Mouse (Mus musculus) embryonic facial prominence, embryonic 14.5 days (tissue): ENCODE measurements at regions not wholly inside any gene's neighbourhood (a gene's known extent, or its start where the extent isn't known, plus 50 kb on each side); places are given as distances from the start of the nearest gene placed in this dataset.

Source experiments
- ATAC-seq: fragments of 200-750 bp; cut with Nextera tagmentation; 2 replicates; pipeline ENCODE4 v1.8.0; 2017; ENCODE audit warnings: low read depth, moderate number of reproducible peaks, moderate TSS enrichment
- DNase-seq: peaks from one replicate; pipeline ENCODE4 v3.0.0-alpha.2; 2015; ENCODE audit warnings: low spot score
- H3K27ac ChIP-seq: fragments of 300-500 bp; sonication (generic); replicated peaks from 2 replicates; pipeline ENCODE4 v1.5.1; 2014; ENCODE audit warnings: low read depth, mild to moderate bottlenecking, low read length, moderate library complexity
- H3K27me3 ChIP-seq: fragments of 300-500 bp; sonication (generic); replicated peaks from 2 replicates; pipeline ENCODE4 v1.6.1; 2014; ENCODE audit warnings: low read length; ENCODE audit not compliant: control insufficient read depth, insufficient read depth
- H3K36me3 ChIP-seq: fragments of 300-500 bp; sonication (generic); 2 replicates; pipeline ENCODE4 v1.6.1; 2014; ENCODE audit warnings: low read length, mixed read lengths; ENCODE audit not compliant: control insufficient read depth, insufficient read depth
- H3K4me1 ChIP-seq: fragments of 300-500 bp; sonication (generic); 2 replicates; pipeline ENCODE4 v1.6.1; 2014; ENCODE audit warnings: antibody characterized with exemption, low read length; ENCODE audit not compliant: control insufficient read depth, insufficient read depth
- H3K4me2 ChIP-seq: fragments of 300-500 bp; sonication (generic); 2 replicates; pipeline ENCODE4 v1.6.1; 2014; ENCODE audit warnings: low read depth, mild to moderate bottlenecking, low read length, moderate library complexity, mixed read lengths
- H3K4me3 ChIP-seq: fragments of 300-500 bp; sonication (generic); 2 replicates; pipeline ENCODE4 v1.5.1; 2014; ENCODE audit warnings: low read depth, mild to moderate bottlenecking, low read length
- H3K9ac ChIP-seq: fragments of 300-500 bp; sonication (generic); 2 replicates; pipeline ENCODE4 v1.6.1; 2014; ENCODE audit warnings: low read depth, mild to moderate bottlenecking, low read length, moderate library complexity, mixed read lengths
- H3K9me3 ChIP-seq: fragments of 300-500 bp; sonication (generic); 2 replicates; pipeline ENCODE4 v1.6.1; 2016; ENCODE audit warnings: low read length; ENCODE audit not compliant: control insufficient read depth
- WGBS: fragments of 180-500 bp; shearing (Covaris S2); extraction: QIAGEN DNeasy Blood & Tissue Kit; methylation state at CpG from one replicate; pipeline ENCODE4 v1.1.7; 2014; 5-methylcytosine and 5-hydroxymethylcytosine counted together

GRCm38 (mm10) chr17:85808580-85808979 is 120.5 kb upstream of the Six2 start:
- 0 out of 2 replicates have a peak, but pooled peaks cover 9% of the 10 kb centered on the region for H3K27me3 ChIP-seq
- ATAC-seq (no peak), DNase-seq (no peak)
- H3K4me2 ChIP-seq = no peak overlapping the region
- no peak overlapping the region for H3K4me3 ChIP-seq
- H3K36me3 ChIP-seq = no peaks in the 10 kb centered on the region
- no peak overlapping the region for H3K9ac ChIP-seq
- H3K27ac ChIP-seq = no peak overlapping the region
- WGBS = 44% methylated on average over 5 of the region's 5 CpGs
- no peaks in the 10 kb centered on the region for H3K9me3 ChIP-seq
- peaks cover 10% of the 10 kb centered on the region; the same call in 1 of the 2 replicates for H3K4me1 ChIP-seq

- WGBS = 34% methylated on average over 13 of the region's 13 CpGs
Measured at GRCm38 (mm10) chr17:85805726-85806359, 117.8 kb upstream of the Six2 start.

GRCm38 (mm10) chr17:85804631-85805030 is 116.6 kb upstream of the Six2 start:
- no peak overlapping the region for H3K9ac ChIP-seq
- H3K27ac ChIP-seq = no peak overlapping the region
- ATAC-seq (no peak), DNase-seq (no peak)
- H3K36me3 ChIP-seq = no peaks in the 10 kb centered on the region
- H3K27me3 ChIP-seq = peaks cover 27% of the 10 kb centered on the region
- H3K4me2 ChIP-seq = no peak overlapping the region
- no peaks in the 10 kb centered on the region for H3K9me3 ChIP-seq
- no peak overlapping the region for H3K4me3 ChIP-seq
- H3K4me1 ChIP-seq = peaks cover 24% of the 10 kb centered on the region
- WGBS = 55% methylated on average over 4 of the region's 4 CpGs

More at GRCm38 (mm10) chr17:85805726-85806359, 117.8 kb upstream of the Six2 start:
- Histone ChIP-seq H3K27ac (no peak overlapping the region), H3K27me3 (peaks cover 23% of the 10 kb centered on the region), H3K4me3 (no peak overlapping the region), H3K9ac (no peak overlapping the region), H3K36me3 (no peaks in the 10 kb centered on the region), H3K4me1 (peaks cover 17% of the 10 kb centered on the region), H3K9me3 (no peaks in the 10 kb centered on the region), H3K4me2 (no peak overlapping the region)
- no peak for ATAC-seq
- no peak for DNase-seq

GRCm38 (mm10) chr17:85801734-85802133 is 113.7 kb upstream of the Six2 start:
- H3K9ac ChIP-seq = 0 out of 2 replicates have a peak overlapping the region, but pooled peaks have one; percentile 12
- H3K27me3 ChIP-seq = peaks cover 38% of the 10 kb centered on the region
- no peak for ATAC-seq
- H3K27ac ChIP-seq = peak overlapping the region; percentile 90
- DNase-seq = no peak
- H3K4me3 ChIP-seq = no peak overlapping the region
- no peaks in the 10 kb centered on the region for H3K9me3 ChIP-seq
- WGBS = 70% methylated on average over 8 of the region's 8 CpGs
- H3K4me2 ChIP-seq = peak overlapping the region; percentile 96
- peaks cover 21% of the 10 kb centered on the region for H3K4me1 ChIP-seq
- H3K36me3 ChIP-seq = no peaks in the 10 kb centered on the region

GRCm38 (mm10) chr17:85801079-85801605 is 113.1 kb upstream of the Six2 start:
- Histone ChIP-seq H3K9ac (peak overlapping the region; percentile 80), H3K4me1 (peaks cover 21% of the 10 kb centered on the region), H3K4me3 (peak overlapping the region; percentile 53), H3K27me3 (peaks cover 44% of the 10 kb centered on the region), H3K36me3 (no peaks in the 10 kb centered on the region), H3K9me3 (no peaks in the 10 kb centered on the region), H3K27ac (peak overlapping the region; percentile 90), H3K4me2 (peak overlapping the region; percentile 96)
- DNase-seq = no peak
- ATAC-seq = peak; percentile 26; the same call in 1 of the 2 replicates
- 29% methylated on average over 14 of the region's 14 CpGs for WGBS

- H3K9ac ChIP-seq = peak overlapping the region; percentile 80
- DNase-seq (no peak), ATAC-seq (peak; percentile 42)
- peaks cover 16% of the 10 kb centered on the region for H3K4me1 ChIP-seq
- H3K36me3 ChIP-seq = no peaks in the 10 kb centered on the region
- peak overlapping the region; percentile 53 for H3K4me3 ChIP-seq
- WGBS = 10% methylated on average over 33 of the region's 44 CpGs
- H3K4me2 ChIP-seq = peak overlapping the region; percentile 96
- no peaks in the 10 kb centered on the region for H3K9me3 ChIP-seq
- H3K27me3 ChIP-seq = peaks cover 47% of the 10 kb centered on the region
- H3K27ac ChIP-seq = peak overlapping the region; percentile 90
Measured at GRCm38 (mm10) chr17:85800357-85801078, 112.4 kb upstream of the Six2 start.

- ATAC-seq (peak; percentile 20), DNase-seq (no peak)
- peak overlapping the region; percentile 53 for H3K4me3 ChIP-seq
- H3K9me3 ChIP-seq = no peaks in the 10 kb centered on the region
- H3K9ac ChIP-seq = peak overlapping the region; percentile 80
- peak overlapping the region; percentile 96 for H3K4me2 ChIP-seq
- 0% methylated on average over 21 of the region's 34 CpGs for WGBS
- no peaks in the 10 kb centered on the region for H3K36me3 ChIP-seq
- H3K27me3 ChIP-seq = peaks cover 47% of the 10 kb centered on the region
- H3K27ac ChIP-seq = peak overlapping the region; percentile 90
- peaks cover 14% of the 10 kb centered on the region for H3K4me1 ChIP-seq
Measured at GRCm38 (mm10) chr17:85799865-85800356, 111.8 kb upstream of the Six2 start.

GRCm38 (mm10) chr17:85799081-85799864 is 111.2 kb upstream of the Six2 start:
- Histone ChIP-seq H3K4me3 (peak overlapping the region; percentile 53), H3K9me3 (no peaks in the 10 kb centered on the region), H3K36me3 (no peaks in the 10 kb centered on the region), H3K4me1 (peaks cover 14% of the 10 kb centered on the region), H3K4me2 (peak overlapping the region; percentile 96), H3K27me3 (peaks cover 52% of the 10 kb centered on the region), H3K9ac (peak overlapping the region; percentile 80), H3K27ac (peak overlapping the region; percentile 90)
- no peak for ATAC-seq
- WGBS = 4% methylated on average over 22 of the region's 22 CpGs
- no peak for DNase-seq
